Mouse (Mus musculus) liver, embryonic 14.5 days (tissue): ENCODE data around the gene Desi1.

ENCODE experiments used
- CTCF ChIP-seq: IDR thresholded peaks from 2 replicates; pipeline ENCODE4 v1.5.1; 2016; ENCODE audit warnings: antibody characterized with exemption, low read depth, control low read depth
- EP300 ChIP-seq: IDR thresholded peaks from 2 replicates; pipeline ENCODE4 v1.6.1; 2016; ENCODE audit warnings: antibody characterized with exemption, low read depth

DNA sequence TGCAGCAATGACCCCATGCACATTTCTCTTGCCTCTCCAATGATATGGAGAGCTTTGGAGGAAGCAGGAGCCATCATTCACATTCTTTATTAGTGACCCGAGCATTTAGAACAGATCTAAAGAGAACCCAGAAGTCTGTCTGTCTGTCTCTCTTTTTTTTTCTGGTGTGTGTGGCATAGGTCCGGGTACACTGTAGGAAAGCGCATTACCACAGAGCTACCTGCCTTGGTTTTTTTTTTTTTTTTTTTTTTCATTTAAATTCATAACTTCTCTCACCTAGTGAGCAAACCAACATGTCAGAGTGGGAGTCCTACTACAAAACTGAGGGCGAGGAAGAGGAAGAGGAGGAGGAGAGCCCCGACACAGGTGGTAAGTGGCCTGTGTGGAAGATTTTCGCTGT, 16.8 kb downstream of the Desi1 start:
- TF ChIP-seq CTCF (no peak), EP300 (no peak)
